9 mouse cellular contexts compared by ENCODE assay signal in the genomic region with DNA sequence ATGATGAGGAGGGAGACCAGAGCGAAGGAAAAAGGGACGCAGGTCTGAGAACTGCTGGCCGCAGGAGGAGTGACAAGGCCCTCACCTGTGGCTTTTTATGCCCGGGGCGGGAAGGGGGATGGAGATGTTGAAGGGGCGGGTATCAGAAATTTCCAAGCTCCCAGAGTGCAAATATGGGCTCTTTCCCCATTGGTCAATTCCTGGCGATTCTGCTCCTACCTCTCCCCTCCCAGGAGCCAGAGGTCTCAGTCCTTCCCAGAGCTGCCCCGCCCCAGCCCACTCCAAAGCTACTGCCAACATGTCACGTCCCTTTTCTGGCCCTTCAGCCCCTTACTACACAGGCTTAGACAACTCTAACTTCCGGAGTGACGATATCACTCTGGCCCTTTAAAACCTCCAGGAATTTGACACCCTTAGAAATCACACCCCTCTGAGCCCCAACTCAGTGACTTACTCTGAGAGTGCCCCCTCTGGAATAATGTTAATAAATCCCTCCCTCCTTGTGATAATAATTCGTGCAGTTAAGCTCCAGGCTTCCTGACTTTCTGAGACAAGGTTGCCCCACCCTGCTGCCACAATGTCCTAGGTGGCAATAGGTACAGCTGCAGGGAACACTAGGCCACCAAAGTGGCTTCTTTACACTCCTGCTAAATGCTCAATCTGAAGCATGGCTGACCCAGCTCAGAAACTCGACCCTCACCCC. TPM values are rescaled to one million over a fixed set of nuclear protein-coding genes. Genes with fewer than 3 reads are reported as not detected.
DNase-seq lines count a peak whose midpoint lies in the region; ATAC-seq lines count a peak whose summit lies in the region.
"Had no signal": no experiment of that assay in that cellular context is flagged by ENCODE, and none has a peak within 500 bp of the region (broad histone marks: within the 10 kb centered on the region; RNA-seq: fewer than 3 reads in every experiment).

No protein-coding gene starts in this region.

- peak overlapping the region; percentile 49 for H3K9ac ChIP-seq in heart, embryonic 15.5 days
- no peak overlapping the region for H3K9ac ChIP-seq in liver, embryonic 13.5 days
- H3K9ac ChIP-seq in neural tube, embryonic 15.5 days (replicated peaks), result no peak overlapping the region

- peak; percentile 59; the same call in 1 of the 2 replicates for ATAC-seq in heart, embryonic 15.5 days (replicated peaks; ENCODE audit: insufficient number of reproducible peaks, insufficient read depth, low FRiP score, low read depth)
- ATAC-seq in liver, embryonic 13.5 days (ENCODE audit: low read depth), result no peak
- no peak for ATAC-seq in neural tube, embryonic 15.5 days (ENCODE audit: low FRiP score)

- H3K9me3 ChIP-seq in heart, embryonic 15.5 days (replicated peaks), result no peaks in the 10 kb centered on the region
- no peaks in the 10 kb centered on the region for H3K9me3 ChIP-seq in hindbrain, embryonic 10.5 days
- H3K9me3 ChIP-seq in liver, embryonic 13.5 days (replicated peaks), result no peaks in the 10 kb centered on the region
- no peaks in the 10 kb centered on the region for H3K9me3 ChIP-seq in neural tube, embryonic 15.5 days (replicated peaks)

- WGBS in heart, embryonic 15.5 days, result 2% methylated on average over 13 of the region's 13 CpGs
- whole genome bisulfite sequencing in hindbrain, embryonic 10.5 days, result 4% methylated on average over 13 of the region's 13 CpGs
- whole genome bisulfite sequencing in liver, embryonic 13.5 days (ENCODE audit: insufficient replicate concordance), result 2% methylated on average over 13 of the region's 13 CpGs
- 6% methylated on average over 13 of the region's 13 CpGs for WGBS in neural tube, embryonic 15.5 days

- H3K4me1 ChIP-seq in heart, embryonic 15.5 days (replicated peaks), result peaks cover 27% of the 10 kb centered on the region
- peaks cover 20% of the 10 kb centered on the region for H3K4me1 ChIP-seq in hindbrain, embryonic 10.5 days (replicated peaks)
- no peaks in the 10 kb centered on the region for H3K4me1 ChIP-seq in liver, embryonic 13.5 days (replicated peaks)
- H3K4me1 ChIP-seq in neural tube, embryonic 15.5 days, result peaks cover 12% of the 10 kb centered on the region

- peak overlapping the region; percentile 12; the same call in 1 of the 2 replicates for H3K27ac ChIP-seq in heart, embryonic 15.5 days
- 0 out of 2 replicates have a peak overlapping the region, but pooled peaks have one; percentile 16 for H3K27ac ChIP-seq in hindbrain, embryonic 10.5 days
- no peak overlapping the region for H3K27ac ChIP-seq in liver, embryonic 13.5 days
- H3K27ac ChIP-seq in neural tube, embryonic 15.5 days (replicated peaks), result no peak overlapping the region

- DNase-seq in heart, adult 8-10 months (ENCODE audit: low spot score), result no peak
- DNase-seq in hindbrain, embryonic 10.5 days (ENCODE audit: low spot score), result peak; percentile 20
- DNase-seq in liver, embryonic 13.5 days, result no peak
- DNase-seq in layer of hippocampus, adult 9-11 months, result no peak
- no peak for DNase-seq in adrenal gland, adult 18-20 months (ENCODE audit: low spot score in 2 of 2)
- DNase-seq in layer of hippocampus, postnatal 25 days (ENCODE audit: extremely low spot score in 1 of 2, low spot score in 1 of 2), result no peak
- DNase-seq: cerebellum, adult 8-10 months had no signal

- peaks cover 21% of the 10 kb centered on the region for H3K27me3 ChIP-seq in heart, embryonic 15.5 days
- peaks cover 38% of the 10 kb centered on the region for H3K27me3 ChIP-seq in hindbrain, embryonic 10.5 days (ENCODE audit: insufficient read depth, poor library complexity, severe bottlenecking)
- peaks cover 30% of the 10 kb centered on the region for H3K27me3 ChIP-seq in liver, embryonic 13.5 days
- H3K27me3 ChIP-seq in neural tube, embryonic 15.5 days (replicated peaks), result peaks cover 34% of the 10 kb centered on the region

- peak overlapping the region; percentile 83 for H3K4me2 ChIP-seq in heart, embryonic 15.5 days
- H3K4me2 ChIP-seq in liver, embryonic 13.5 days, result peak overlapping the region; percentile 48
- peak overlapping the region; percentile 55 for H3K4me2 ChIP-seq in neural tube, embryonic 15.5 days

- H3K4me3 ChIP-seq in heart, embryonic 15.5 days, result peak overlapping the region; percentile 53
- peak overlapping the region; percentile 50 for H3K4me3 ChIP-seq in hindbrain, embryonic 10.5 days
- H3K4me3 ChIP-seq in liver, embryonic 13.5 days (replicated peaks), result peak overlapping the region; percentile 25; the same call in 1 of the 2 replicates
- H3K4me3 ChIP-seq in neural tube, embryonic 15.5 days (replicated peaks), result peak overlapping the region; percentile 30

- H3K36me3 ChIP-seq in heart, embryonic 15.5 days, result no peaks in the 10 kb centered on the region
- no peaks in the 10 kb centered on the region for H3K36me3 ChIP-seq in hindbrain, embryonic 10.5 days
- H3K36me3 ChIP-seq in liver, embryonic 13.5 days, result no peaks in the 10 kb centered on the region
- no peaks in the 10 kb centered on the region for H3K36me3 ChIP-seq in neural tube, embryonic 15.5 days

RNA-seq across cellular contexts. Expression of a gene that starts 2.5 kb away (rescaled TPM):
- polyA plus RNA-seq in heart, embryonic 15.5 days (2015; fragmentation: Nextera tagmentation; extraction: Ambion mirVana), result 42.6 and 82.2 TPM in 2 replicates
- total RNA-seq in heart, adult 8-10 months (2022), result 1 to 10 TPM; 4.6 to 9.6 (median 6.7) TPM
- 11.4 and 12.7 TPM in 2 replicates for polyA plus RNA-seq in hindbrain, embryonic 10.5 days (2016; fragmentation: Nextera tagmentation; extraction: Ambion mirVana)
- polyA plus RNA-seq in liver, embryonic 13.5 days (2015; fragmentation: Nextera tagmentation; extraction: Ambion mirVana), result 2.6 and 4.3 TPM in 2 replicates
- 4.5 and 57.6 TPM in 2 replicates for polyA plus RNA-seq in neural tube, embryonic 15.5 days (2015; fragmentation: Nextera tagmentation; extraction: Ambion mirVana)
- total RNA-seq in adrenal gland, adult 18-20 months (2021), result 1 to 10 TPM; 2.2 to 5.9 TPM
- total RNA-seq in layer of hippocampus, postnatal 25 days (2021), result under 1 TPM in 1 of 2 experiments, not detected in 1; 0.34 TPM

RNA-seq across cellular contexts. Expression of a gene that starts 10.3 kb away (rescaled TPM):
- polyA plus RNA-seq in heart, embryonic 15.5 days (2015; fragmentation: Nextera tagmentation; extraction: Ambion mirVana), result 4.2 and 20.2 TPM in 2 replicates
- under 1 TPM in 1 of 4 experiments, not detected in 3; 0.92 TPM for total RNA-seq in heart, adult 8-10 months (2022)
- 0.73 and 2.9 TPM in 2 replicates for polyA plus RNA-seq in hindbrain, embryonic 10.5 days (2016; fragmentation: Nextera tagmentation; extraction: Ambion mirVana)
- polyA plus RNA-seq in liver, embryonic 13.5 days (2015; fragmentation: Nextera tagmentation; extraction: Ambion mirVana), result 1.5 and 2.1 TPM in 2 replicates
- polyA plus RNA-seq in neural tube, embryonic 15.5 days (2015; fragmentation: Nextera tagmentation; extraction: Ambion mirVana), result 3.9 and 4.1 TPM in 2 replicates
- total RNA-seq in adrenal gland, adult 18-20 months (2021), result not detected
- total RNA-seq in layer of hippocampus, postnatal 25 days (2021), result under 1 TPM in 1 of 2 experiments, not detected in 1; 0.98 TPM

RNA-seq across cellular contexts. Expression of a gene that starts 24.6 kb away (rescaled TPM):
- polyA plus RNA-seq in heart, embryonic 15.5 days (2015; fragmentation: Nextera tagmentation; extraction: Ambion mirVana), result 0.45 and 0.62 TPM in 2 replicates
- total RNA-seq in heart, adult 8-10 months (2022), result not detected
- polyA plus RNA-seq in hindbrain, embryonic 10.5 days (2016; fragmentation: Nextera tagmentation; extraction: Ambion mirVana), result 0.43 TPM in 1 of 2 replicates, not detected in the other
- polyA plus RNA-seq in liver, embryonic 13.5 days (2015; fragmentation: Nextera tagmentation; extraction: Ambion mirVana), result 0.10 and 0.20 TPM in 2 replicates
- polyA plus RNA-seq in neural tube, embryonic 15.5 days (2015; fragmentation: Nextera tagmentation; extraction: Ambion mirVana), result 0.24 and 0.37 TPM in 2 replicates
- total RNA-seq in adrenal gland, adult 18-20 months (2021), result not detected
- not detected for total RNA-seq in layer of hippocampus, postnatal 25 days (2021)

RNA-seq across cellular contexts. Expression of a gene that starts 40.6 kb away (rescaled TPM):
- polyA plus RNA-seq in heart, embryonic 15.5 days (2015; fragmentation: Nextera tagmentation; extraction: Ambion mirVana), result 0.10 TPM in 1 of 2 replicates, not detected in the other
- not detected for total RNA-seq in heart, adult 8-10 months (2022)
- polyA plus RNA-seq in hindbrain, embryonic 10.5 days (2016; fragmentation: Nextera tagmentation; extraction: Ambion mirVana), result not detected in 2 replicates
- polyA plus RNA-seq in liver, embryonic 13.5 days (2015; fragmentation: Nextera tagmentation; extraction: Ambion mirVana), result not detected in 2 replicates
- polyA plus RNA-seq in neural tube, embryonic 15.5 days (2015; fragmentation: Nextera tagmentation; extraction: Ambion mirVana), result 0.14 TPM in 1 of 2 replicates, not detected in the other
- under 1 TPM; 0.43 to 0.51 TPM for total RNA-seq in adrenal gland, adult 18-20 months (2021)
- total RNA-seq in layer of hippocampus, postnatal 25 days (2021), result not detected

RNA-seq across cellular contexts. Expression of a gene that starts 47.0 kb away (rescaled TPM):
- not detected in 2 replicates for polyA plus RNA-seq in heart, embryonic 15.5 days (2015; fragmentation: Nextera tagmentation; extraction: Ambion mirVana)
- total RNA-seq in heart, adult 8-10 months (2022), result not detected
- polyA plus RNA-seq in hindbrain, embryonic 10.5 days (2016; fragmentation: Nextera tagmentation; extraction: Ambion mirVana), result not detected in 2 replicates
- not detected in 2 replicates for polyA plus RNA-seq in liver, embryonic 13.5 days (2015; fragmentation: Nextera tagmentation; extraction: Ambion mirVana)
- 0.06 and 0.08 TPM in 2 replicates for polyA plus RNA-seq in neural tube, embryonic 15.5 days (2015; fragmentation: Nextera tagmentation; extraction: Ambion mirVana)
- total RNA-seq in adrenal gland, adult 18-20 months (2021), result not detected
- total RNA-seq in layer of hippocampus, postnatal 25 days (2021), result 1 to 10 TPM; 2.1 to 4.0 TPM

Comparison
In these comparisons a context has a peak if more than half of its experiments do, and no peak if none do; other contexts are left out.
1. H3K27ac ChIP-seq: peak in heart, embryonic 15.5 days (single experiment) and hindbrain, embryonic 10.5 days (single experiment); none in liver, embryonic 13.5 days (single experiment) and neural tube, embryonic 15.5 days (single experiment).
2. Peak in every context shown above with its lines, with median percentiles within 50 percentile points of each other: H3K4me2 ChIP-seq and H3K4me3 ChIP-seq.